Mouse (Mus musculus) hindbrain, embryonic 13.5 days (tissue): ENCODE results near the gene Cyp2a12. TPM values are rescaled to one million over a fixed set of nuclear protein-coding genes. Genes with fewer than 3 reads are reported as not detected.

Experiments
- polyA plus RNA-seq: library from polyadenylated mRNA; unstranded; fragments of >200 nt; fragmentation: Nextera tagmentation; extraction: Ambion mirVana; gene quantifications from 2 replicates; pipeline ENCODE4 v1.2.1, GENCODE M21; 2015

Gene Cyp2a12
- polyA plus RNA-seq, 1 experiment from 2014 or later = not detected

Other genes starting within 250 kb of the Cyp2a12 start
- not detected in 2 replicates for gene Cyp2g1, start 220.2 kb upstream of the Cyp2a12 start, polyA plus RNA-seq
- 0.43 and 0.70 TPM in 2 replicates for gene Cyp2a5, start 193.8 kb upstream of the Cyp2a12 start, polyA plus RNA-seq
- not detected in 2 replicates for gene Cyp2a22, start 89.7 kb upstream of the Cyp2a12 start, polyA plus RNA-seq
- 0.12 TPM in 1 of 2 replicates, not detected in the other for gene Cyp2f2, start 90.8 kb downstream of the Cyp2a12 start, polyA plus RNA-seq
- 0.17 and 0.19 TPM in 2 replicates for gene Cyp2t4, start 124.6 kb downstream of the Cyp2a12 start, polyA plus RNA-seq
- gene Egln2, start 137.7 kb downstream of the Cyp2a12 start, polyA plus RNA-seq = 89.9 and 92.1 TPM in 2 replicates
- 119 and 123 TPM in 2 replicates for gene Rab4b, start 149.8 kb downstream of the Cyp2a12 start, polyA plus RNA-seq
- 1.2 TPM in 1 of 2 replicates, not detected in the other for gene Gm21983, start 152.0 kb downstream of the Cyp2a12 start, polyA plus RNA-seq
- 10.8 and 11.3 TPM in 2 replicates for gene Mia, start 152.1 kb downstream of the Cyp2a12 start, polyA plus RNA-seq
- gene BC024978, start 166.7 kb downstream of the Cyp2a12 start, polyA plus RNA-seq = 3.5 and 4.5 TPM in 2 replicates
- gene Snrpa, start 167.2 kb downstream of the Cyp2a12 start, polyA plus RNA-seq = 208 and 211 TPM in 2 replicates
- gene Itpkc, start 199.6 kb downstream of the Cyp2a12 start, polyA plus RNA-seq = 6.1 and 6.5 TPM in 2 replicates
- gene Coq8b, start 203.9 kb downstream of the Cyp2a12 start, polyA plus RNA-seq = 23.8 and 24.9 TPM in 2 replicates
- gene Numbl, start 229.4 kb downstream of the Cyp2a12 start, polyA plus RNA-seq = 48.4 and 49.6 TPM in 2 replicates